Mouse (Mus musculus) G1E (cell line): Measurements from ENCODE around the gene Vax1.

Source experiments
- CTCF ChIP-seq: IDR thresholded peaks from 2 replicates; pipeline ENCODE4 v1.5.1; 2012; ENCODE audit warnings: low read depth, low read length, inconsistent platforms, mixed read lengths
- GATA1 ChIP-seq: IDR thresholded peaks from 2 replicates; pipeline ENCODE4 v1.6.1; 2012; ENCODE audit warnings: borderline replicate concordance, low read length, inconsistent platforms, mixed read lengths
- POLR2AphosphoS5 ChIP-seq: IDR thresholded peaks from 2 replicates; pipeline ENCODE4 v1.6.1; 2012; ENCODE audit warnings: low read depth, low read length, inconsistent platforms; ENCODE audit not compliant: insufficient replicate concordance
- TAL1 ChIP-seq: conservative IDR thresholded peaks from 2 replicates; pipeline ENCODE4 v1.6.1; 2012; ENCODE audit warnings: low read depth, low read length, inconsistent platforms, mixed read lengths

GRCm38 (mm10) chr19:59145492-59146140 lies 24.2 kb downstream of the Vax1 start:
- TF ChIP-seq CTCF = no peak
- TF ChIP-seq TAL1 = no peak
- TF ChIP-seq GATA1 = no peak
- no peak for TF ChIP-seq POLR2AphosphoS5
